Mouse (Mus musculus) spleen, adult 2 months (tissue): Measurements from ENCODE around the gene Aif1l.

Experiments
- CTCF ChIP-seq: fragments of 200-500 bp; IDR thresholded peaks from 2 replicates; pipeline ENCODE4 v1.5.1; 2011; ENCODE audit warnings: mild to moderate bottlenecking, inconsistent platforms; ENCODE audit not compliant: insufficient read depth, insufficient read length, insufficient replicate concordance; ENCODE audit errors: extremely low read depth
- POLR2A ChIP-seq: fragments of 200-500 bp; IDR thresholded peaks from 2 replicates; pipeline ENCODE4 v1.6.1; 2011; ENCODE audit warnings: low read depth, low read length, inconsistent platforms

DNA sequence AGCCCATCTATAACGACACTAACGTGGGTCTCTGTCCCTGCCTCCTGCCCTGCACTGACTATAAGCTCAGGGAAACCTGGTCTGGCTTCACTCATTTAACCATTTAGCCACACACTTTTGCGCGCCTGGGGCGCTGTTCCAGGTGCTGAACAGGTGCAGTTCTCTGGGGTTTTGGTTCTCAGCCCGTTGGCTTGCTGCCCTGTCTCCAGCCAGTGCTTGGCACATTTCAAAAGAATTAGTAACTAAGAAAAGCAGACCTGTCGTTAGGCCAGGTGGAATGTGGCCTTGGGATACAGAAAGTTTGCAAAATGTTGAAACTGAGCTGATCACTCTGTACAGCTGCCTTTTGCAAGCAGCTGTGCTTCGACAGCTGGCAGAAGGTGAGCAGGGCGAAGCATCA, 25.1 kb upstream of the Aif1l start:
- TF ChIP-seq POLR2A (no peak), CTCF (no peak)
